Mouse (Mus musculus) heart, adult 9 months (tissue): ENCODE results near the gene Mark4.
A peak's percentile ranks its signal among the peaks of the same experiment; 100 is the strongest.

ENCODE experiments used
- DNase-seq, 2 experiments: peaks; one replicate each; pipeline ENCODE4 v3.0.0; 2022; ENCODE audit warnings: low spot score in 2 of 2

Gene Mark4

DNA sequence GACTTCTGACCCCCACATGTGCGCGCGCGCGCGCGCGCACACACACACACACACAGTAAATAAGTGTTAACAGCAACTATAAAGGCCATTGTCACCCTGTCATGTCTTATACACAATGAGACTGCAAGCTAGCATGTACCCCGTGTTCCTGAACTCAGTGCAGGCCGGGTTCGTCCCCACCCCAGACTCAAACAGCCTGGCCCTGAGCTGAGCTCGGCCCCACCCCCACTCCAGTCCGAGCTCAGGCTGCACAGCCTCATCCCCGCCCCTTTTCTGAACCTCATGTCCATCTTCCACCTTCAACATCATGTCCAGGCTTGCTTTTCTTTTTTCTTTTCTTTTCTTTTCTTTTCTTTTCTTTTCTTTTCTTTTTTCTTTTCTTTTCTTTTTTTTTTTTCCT lies 11.7 kb upstream of the Mark4 start:
- no peak for DNase-seq

- DNase-seq: no peak
Observed at GRCm38 (mm10) chr7:19469404-19469803, 10.8 kb upstream of the Mark4 start.

DNA sequence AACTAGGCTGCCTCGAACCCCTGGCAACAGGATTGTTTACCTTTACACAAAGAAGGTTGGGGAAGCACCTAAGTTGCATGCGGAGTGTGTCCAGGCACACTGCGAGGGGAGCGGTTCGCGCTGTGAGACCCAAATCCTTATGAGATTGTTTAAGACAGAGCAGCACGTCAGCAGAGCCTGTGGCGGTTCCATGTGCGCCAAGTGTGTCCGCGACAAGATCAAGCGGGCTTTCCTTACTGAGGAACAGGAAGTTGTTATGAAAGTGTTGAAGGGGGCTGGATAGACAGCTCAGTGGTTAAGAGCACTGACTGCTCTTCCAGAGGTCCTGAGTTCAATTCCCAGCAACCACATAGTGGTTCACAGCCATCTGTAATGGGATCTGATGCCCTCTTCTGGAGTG lies 9.7 kb upstream of the Mark4 start:
- no peak for DNase-seq

DNA sequence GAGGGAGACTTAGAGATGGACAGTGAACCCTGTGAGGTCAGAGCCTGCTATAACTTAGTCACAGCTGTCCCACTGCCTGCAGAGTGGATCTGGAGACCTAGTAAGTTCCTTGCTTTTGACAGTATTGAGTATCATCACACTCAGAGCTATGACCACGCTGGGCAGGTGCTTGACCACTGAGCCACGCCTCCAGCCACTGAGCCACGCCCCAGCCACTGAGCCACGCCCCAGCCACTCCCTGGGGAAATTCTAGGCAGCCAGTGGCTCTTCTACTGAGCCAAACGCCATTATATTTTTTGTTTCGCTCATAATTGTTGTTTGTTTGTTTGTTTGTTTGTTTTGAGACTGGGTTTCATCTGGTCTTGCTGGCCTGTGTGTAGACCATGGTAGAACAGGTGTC lies 9.0 kb upstream of the Mark4 start:
- no peak for DNase-seq

DNA sequence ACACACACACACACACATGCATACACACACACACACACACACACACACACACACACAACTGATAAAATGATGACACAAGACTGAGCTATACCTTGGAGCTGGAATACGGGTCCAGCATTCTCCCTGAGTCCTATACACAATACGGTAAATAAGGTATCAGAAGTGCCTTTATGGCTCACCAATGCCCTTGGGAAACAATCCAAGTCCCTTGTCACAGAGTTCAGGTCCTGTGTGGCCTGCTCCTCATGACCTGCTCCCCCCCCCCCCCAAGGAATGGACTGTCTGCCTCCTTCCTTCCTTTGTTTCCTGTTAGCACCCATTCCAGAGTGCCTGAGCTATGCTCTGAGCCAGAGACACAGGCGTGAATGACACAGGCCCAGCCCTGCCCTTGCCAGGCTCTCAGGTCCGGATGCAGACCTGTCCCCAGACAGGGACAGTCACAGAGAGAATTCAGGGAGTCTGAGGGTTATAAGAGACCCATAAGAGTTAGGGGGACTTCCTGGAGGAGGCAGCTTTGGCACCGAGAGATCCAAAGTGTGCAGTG lies 8.1 kb upstream of the Mark4 start:
- no peak for DNase-seq

- no peak for DNase-seq
Observed at GRCm38 (mm10) chr7:19464367-19465307, 6.0 kb upstream of the Mark4 start.

DNA sequence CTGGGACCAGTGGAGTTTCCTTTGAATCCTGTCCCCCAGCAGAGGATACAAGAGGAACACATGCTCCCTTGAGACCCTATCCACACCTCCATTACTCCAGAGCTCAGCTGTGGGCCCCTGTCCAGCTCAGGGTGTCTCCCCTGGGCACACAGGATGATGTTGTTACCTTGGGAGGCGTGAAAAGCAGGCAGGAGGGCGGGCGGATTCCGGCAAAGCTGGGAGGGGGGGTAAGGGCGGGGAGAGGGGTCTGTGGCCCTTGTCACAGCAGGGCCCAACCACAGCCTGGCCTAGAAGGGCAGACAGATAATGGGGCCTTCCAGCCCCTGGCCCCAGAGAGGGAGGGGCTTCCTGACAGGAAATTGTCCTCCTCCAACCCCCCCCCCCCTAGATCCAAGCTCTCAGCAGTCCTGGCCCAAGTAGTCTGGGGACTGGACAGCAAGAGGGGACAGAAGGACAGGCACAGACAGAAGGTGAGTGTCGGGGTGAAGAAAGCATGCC lies 4.3 kb upstream of the Mark4 start, which contains the start of gene Exoc3l2:
TSS of gene Exoc3l2 (plus strand) at position 448 of the 498 bp plus-strand sequence.
- no peak for DNase-seq

DNA sequence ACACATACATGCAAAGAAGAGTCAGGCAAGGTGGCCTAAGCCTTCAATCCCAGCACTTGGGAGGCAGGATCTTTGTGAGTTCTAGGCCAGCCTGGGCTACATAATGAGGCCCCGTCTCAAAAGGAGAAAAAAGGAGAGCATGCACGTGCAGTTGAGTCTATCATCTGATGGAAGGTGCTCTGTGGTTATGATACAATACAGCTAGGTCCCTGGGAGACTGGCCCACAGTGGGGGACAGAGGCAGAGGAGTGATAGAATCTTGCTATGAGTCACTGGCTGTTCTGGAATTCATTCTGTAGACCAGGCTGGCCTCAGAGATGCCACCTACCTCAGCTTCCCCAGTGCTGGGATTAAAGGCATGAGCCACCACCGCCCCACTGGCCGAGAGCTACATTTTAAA lies 3.8 kb upstream of the Mark4 start:
- no peak for DNase-seq

DNA sequence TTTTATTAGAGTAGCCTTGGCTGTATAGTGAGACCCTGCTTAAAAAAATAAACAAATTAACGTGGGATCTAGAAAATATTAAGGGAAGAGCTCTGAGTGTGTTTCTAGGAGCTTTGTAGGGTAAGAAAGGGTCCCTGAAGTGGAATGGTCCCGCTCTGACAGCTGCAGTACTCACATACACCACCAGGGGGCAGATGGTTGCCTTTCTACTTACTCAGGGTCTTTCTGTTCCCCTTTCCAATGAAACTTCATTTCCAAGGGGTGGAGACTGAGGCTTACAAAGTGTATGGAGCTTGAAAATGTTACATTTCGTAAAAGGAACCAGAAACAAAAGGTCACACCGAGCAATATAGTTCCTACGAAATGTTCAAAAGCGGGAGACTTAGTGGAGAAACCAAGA lies 2.9 kb upstream of the Mark4 start:
- DNase-seq: peak; percentile 54 to 66

- no peak for DNase-seq
Observed at GRCm38 (mm10) chr7:19460500-19460899, 1.9 kb upstream of the Mark4 start.

- DNase-seq: no peak
Observed at GRCm38 (mm10) chr7:19459144-19459870, 686 bp upstream of the Mark4 start.

GRCm38 (mm10) chr7:19458072-19458486 lies 542 bp downstream of the Mark4 start:
- peak in 1 of 2 experiments; percentile 31 for DNase-seq

- no peak for DNase-seq
Observed at GRCm38 (mm10) chr7:19457414-19458071, 1.1 kb downstream of the Mark4 start.

GRCm38 (mm10) chr7:19456628-19457027 lies 2.0 kb downstream of the Mark4 start:
- no peak for DNase-seq

DNA sequence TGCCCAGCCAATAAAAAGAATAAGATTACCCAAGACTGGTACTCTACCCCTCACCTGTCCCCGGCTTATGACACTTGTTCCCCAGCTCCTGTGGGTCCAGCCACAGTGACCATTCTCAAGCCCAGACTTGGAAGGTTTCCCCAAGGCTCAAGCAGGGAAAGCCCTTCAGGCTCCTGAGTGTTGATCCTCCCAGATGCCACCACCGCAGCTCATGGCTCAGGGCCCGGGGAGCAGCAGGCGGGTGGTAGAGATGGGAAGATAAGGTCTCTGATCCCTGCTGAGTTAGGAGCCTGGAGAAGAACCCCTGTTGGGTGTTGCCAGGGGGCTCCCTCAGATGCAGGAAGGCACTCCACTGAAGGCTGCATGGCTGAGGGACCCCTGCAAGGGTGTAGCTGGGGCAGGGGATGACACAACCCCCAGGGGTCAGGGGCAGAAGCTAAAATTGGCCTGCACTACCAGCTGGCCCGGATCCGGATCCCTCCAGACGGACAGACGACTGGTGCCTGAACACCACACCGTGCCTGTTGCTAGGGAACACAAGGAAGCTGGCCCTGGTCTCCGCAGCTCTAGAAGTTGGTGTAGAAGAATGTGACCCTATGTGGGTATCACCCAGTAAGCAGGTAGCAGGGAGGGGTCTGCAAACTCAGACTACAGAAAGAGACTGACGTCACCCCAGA lies 2.7 kb downstream of the Mark4 start:
- DNase-seq: no peak

GRCm38 (mm10) chr7:19455186-19455585 lies 3.4 kb downstream of the Mark4 start:
- no peak for DNase-seq

DNA sequence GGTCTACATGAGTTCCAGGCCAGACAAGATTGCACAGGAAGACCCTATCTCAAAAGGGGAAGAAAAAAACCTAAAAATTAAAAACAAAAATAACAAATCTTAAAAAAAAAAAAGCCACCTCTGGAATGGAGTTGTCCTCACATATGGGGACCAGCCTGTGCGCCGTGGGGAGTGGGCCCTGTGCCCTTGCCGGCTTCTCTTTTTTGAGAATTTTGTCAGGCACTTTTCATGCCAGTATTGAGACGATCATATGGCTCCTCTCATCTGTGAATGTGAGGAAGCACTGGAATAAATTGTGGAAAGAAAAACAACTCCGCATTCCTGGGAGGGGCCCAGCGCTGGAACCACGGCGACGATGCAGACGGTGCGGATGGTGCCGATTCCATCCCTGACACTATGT lies 9.5 kb downstream of the Mark4 start:
- DNase-seq: no peak

GRCm38 (mm10) chr7:19447689-19448088 lies 10.9 kb downstream of the Mark4 start:
- no peak for DNase-seq

GRCm38 (mm10) chr7:19444801-19445200 lies 13.8 kb downstream of the Mark4 start:
- DNase-seq: no peak

DNA sequence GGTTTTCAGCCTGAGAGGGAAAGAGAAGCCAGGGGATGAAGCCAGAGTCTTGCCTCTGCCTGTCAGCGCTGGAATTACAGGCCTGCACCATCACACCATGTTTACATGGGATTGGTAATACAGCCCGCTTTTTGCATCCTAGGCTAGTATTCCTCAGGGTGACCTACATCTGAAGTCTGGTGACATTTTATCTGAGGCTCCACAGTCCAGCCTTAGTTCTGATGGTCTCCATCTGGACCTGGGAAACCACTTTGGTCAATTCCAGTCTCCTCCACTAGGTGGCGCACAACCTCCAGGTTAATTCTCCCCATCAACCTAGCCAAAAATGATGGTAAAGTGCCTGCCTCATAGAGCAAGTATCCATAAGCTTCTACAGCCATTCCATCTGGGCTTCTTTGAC lies 15.3 kb downstream of the Mark4 start:
- peak; percentile 69 to 81 for DNase-seq

DNA sequence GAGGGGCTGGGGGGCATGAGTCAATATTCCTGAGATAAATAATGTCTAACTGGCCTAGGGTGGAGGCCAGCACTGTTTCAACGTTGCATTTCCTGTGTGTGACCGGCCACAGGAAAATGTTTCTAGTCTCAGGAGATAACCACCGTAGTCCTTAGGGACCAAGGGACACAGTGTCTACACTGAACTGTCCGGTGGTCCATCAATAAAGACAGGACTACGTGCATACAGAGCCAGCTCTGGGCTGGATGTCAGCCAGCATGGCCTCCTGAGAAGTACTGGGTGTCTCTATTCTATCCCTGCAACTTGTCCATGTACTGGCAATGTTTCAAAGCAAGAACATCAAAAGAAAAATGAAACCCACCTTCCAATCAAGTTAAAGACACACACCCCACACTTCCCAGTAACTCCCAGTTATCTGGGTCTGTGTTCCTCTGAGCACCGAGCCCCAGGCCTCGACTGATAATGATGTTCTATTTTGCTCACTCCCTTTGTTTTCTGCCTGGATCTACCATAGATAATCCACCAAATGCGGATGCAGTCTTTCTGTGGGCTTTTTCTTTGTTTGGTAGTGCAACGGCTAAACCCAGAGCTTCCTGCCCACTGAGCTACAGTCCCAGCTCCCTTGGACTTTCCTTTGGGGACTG lies 17.1 kb downstream of the Mark4 start:
- DNase-seq: no peak
